Mouse (Mus musculus): ENCODE measurements around the gene H2afy.
"Not testable (repeated sequence)": the region's sequence is repeated elsewhere in the genome, so short reads cannot be mapped to it uniquely, and the experiment has no call there.

The H2afy gene

GRCm38 (mm10) chr13:56072268-56072607, 63.9 kb downstream of the H2afy start:
- in situ Hi-C loops (cut with MboI, MseI) = loop anchor here in 1 of 2 experiments (5.0 kb wide), 1 partner anchor 330 kb away; no protein-coding TSS in a partner anchor

- in situ Hi-C loops (cut with MboI, MseI) = loop anchor here in 1 of 2 experiments (5.0 kb wide), 1 partner anchor 329 kb away; no protein-coding TSS in a partner anchor
Measured at GRCm38 (mm10) chr13:56071586-56072267, 64.4 kb downstream of the H2afy start.

- in situ Hi-C loops (cut with MboI, MseI) = loop anchor here in 1 of 2 experiments (5.0 kb wide), 1 partner anchor 327 kb away; no protein-coding TSS in a partner anchor
Measured at GRCm38 (mm10) chr13:56069643-56070042, 66.5 kb downstream of the H2afy start.

- in situ Hi-C loops (cut with MboI, MseI) = no loop called here
Measured at GRCm38 (mm10) chr13:56068517-56068916, 67.6 kb downstream of the H2afy start.

GRCm38 (mm10) chr13:56066904-56067303, 69.3 kb downstream of the H2afy start:
- in situ Hi-C loops (cut with MboI, MseI) = no loop called here

GRCm38 (mm10) chr13:56066152-56066551, 70.0 kb downstream of the H2afy start:
- in situ Hi-C loops (cut with MboI, MseI) = no loop called here

- in situ Hi-C loops (cut with MboI, MseI) = no loop called here
Measured at GRCm38 (mm10) chr13:56057761-56058160, 78.4 kb downstream of the H2afy start.

GRCm38 (mm10) chr13:56055720-56056119, 80.4 kb downstream of the H2afy start:
- in situ Hi-C loops (cut with MboI, MseI) = no loop called here

GRCm38 (mm10) chr13:56054089-56054488, 82.1 kb downstream of the H2afy start:
- in situ Hi-C loops (cut with MboI, MseI) = no loop called here

GRCm38 (mm10) chr13:56052781-56053180, 83.4 kb downstream of the H2afy start:
- in situ Hi-C loops (cut with MboI, MseI) = no loop called here

GRCm38 (mm10) chr13:56050246-56050645, 85.9 kb downstream of the H2afy start:
- in situ Hi-C loops (cut with MboI, MseI) = no loop called here

- in situ Hi-C loops (cut with MboI, MseI) = no loop called here
Measured at GRCm38 (mm10) chr13:56042221-56042620, 93.9 kb downstream of the H2afy start.

- in situ Hi-C loops (cut with MboI, MseI) = no loop called here
Measured at GRCm38 (mm10) chr13:56040621-56041020, 95.5 kb downstream of the H2afy start.

- in situ Hi-C loops (cut with MboI, MseI) = no loop called here
Measured at GRCm38 (mm10) chr13:56039610-56040371, 96.4 kb downstream of the H2afy start.

- in situ Hi-C loops (cut with MboI, MseI) = no loop called here
Measured at GRCm38 (mm10) chr13:56029006-56029405, 107.2 kb downstream of the H2afy start.

- in situ Hi-C loops (cut with MboI, MseI) = not testable (repeated sequence)
Measured at GRCm38 (mm10) chr13:56027996-56028395, 108.2 kb downstream of the H2afy start.

GRCm38 (mm10) chr13:56026623-56027022, 109.5 kb downstream of the H2afy start:
- in situ Hi-C loops (cut with MboI, MseI) = no loop called here

- in situ Hi-C loops (cut with MboI, MseI) = no loop called here
Measured at GRCm38 (mm10) chr13:56026026-56026425, 110.1 kb downstream of the H2afy start.

- in situ Hi-C loops (cut with MboI, MseI) = no loop called here
Measured at GRCm38 (mm10) chr13:56025027-56025410, 111.1 kb downstream of the H2afy start.

GRCm38 (mm10) chr13:56024410-56025026, 111.6 kb downstream of the H2afy start:
- in situ Hi-C loops (cut with MboI, MseI) = no loop called here

Measured in T-helper 17 cell (primary cell).